Mouse (Mus musculus) right cerebral cortex, adult 18-20 months (tissue): ENCODE data around the gene Ppfibp1.
A peak's percentile ranks its signal among the peaks of the same experiment; 100 is the strongest.

Experiments used
- DNase-seq: peaks from one replicate; pipeline ENCODE4 v3.0.0; 2022; ENCODE audit warnings: mixed read lengths

Gene Ppfibp1

DNA sequence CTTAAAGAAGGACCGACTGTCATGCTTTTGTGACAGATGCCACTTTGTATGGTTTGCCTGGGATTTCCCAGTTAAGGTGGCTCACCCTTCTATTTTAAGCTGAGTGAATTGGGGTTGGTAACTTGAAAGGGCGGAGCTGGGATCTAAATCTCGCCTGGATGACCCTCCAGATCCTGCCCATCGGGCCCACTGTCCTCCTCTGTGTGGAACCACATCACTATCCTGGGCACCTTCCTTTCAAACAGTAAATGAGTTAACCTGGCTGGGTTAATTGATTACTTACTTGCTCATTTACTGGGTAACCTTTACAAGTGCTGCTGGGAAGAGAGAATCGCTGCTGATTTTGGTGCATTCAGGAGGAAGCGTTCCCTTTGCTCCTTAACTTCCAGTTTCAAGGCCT lies 30.1 kb downstream of the Ppfibp1 start:
- no peak for DNase-seq

DNA sequence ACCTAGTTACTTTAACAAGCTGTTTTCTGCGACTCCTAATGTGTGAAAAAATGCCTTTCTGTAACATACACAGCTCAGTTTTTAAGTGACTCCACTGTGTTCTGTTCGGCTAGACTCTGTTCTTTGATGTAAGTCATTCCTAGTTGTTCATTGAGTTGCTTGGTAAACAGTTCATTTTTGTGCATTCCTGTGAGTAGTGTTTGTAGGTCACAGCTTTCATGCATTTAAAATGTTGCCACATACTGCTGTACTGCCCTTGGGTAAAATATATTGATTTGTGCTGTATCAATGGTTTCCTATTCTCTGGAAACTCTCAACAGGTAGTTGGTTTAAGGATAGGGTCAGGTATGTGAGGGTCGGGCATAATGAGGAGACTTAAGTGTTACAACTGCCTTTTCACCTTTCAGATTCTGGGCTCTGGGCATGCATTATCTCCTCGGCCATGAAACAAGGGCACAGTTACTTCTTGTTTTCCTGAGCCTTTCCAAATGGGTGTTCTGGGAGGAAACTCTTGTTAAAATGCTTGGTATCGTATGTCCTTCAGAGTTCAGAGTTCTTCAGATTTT lies 38.2 kb downstream of the Ppfibp1 start:
- DNase-seq = no peak

DNA sequence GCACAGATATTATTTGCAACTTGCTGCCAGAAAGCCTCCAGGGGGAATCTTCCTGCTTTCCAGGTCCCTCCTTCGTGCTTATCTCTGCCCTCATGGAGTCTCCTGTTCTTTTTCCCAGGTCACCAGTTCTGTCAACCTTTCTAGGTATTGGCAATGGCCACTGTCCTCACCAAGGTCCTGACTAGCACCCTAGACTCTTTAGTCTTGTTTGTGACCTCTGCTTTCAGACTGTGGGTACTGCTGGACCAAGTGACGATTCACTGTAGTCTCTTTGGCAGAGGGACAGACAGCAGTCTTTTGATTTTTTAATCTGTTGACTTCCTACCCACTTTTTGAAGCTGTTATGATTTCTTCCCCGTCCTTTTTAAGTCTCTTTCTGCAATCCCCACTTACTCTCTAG lies 39.8 kb downstream of the Ppfibp1 start:
- DNase-seq = no peak

DNA sequence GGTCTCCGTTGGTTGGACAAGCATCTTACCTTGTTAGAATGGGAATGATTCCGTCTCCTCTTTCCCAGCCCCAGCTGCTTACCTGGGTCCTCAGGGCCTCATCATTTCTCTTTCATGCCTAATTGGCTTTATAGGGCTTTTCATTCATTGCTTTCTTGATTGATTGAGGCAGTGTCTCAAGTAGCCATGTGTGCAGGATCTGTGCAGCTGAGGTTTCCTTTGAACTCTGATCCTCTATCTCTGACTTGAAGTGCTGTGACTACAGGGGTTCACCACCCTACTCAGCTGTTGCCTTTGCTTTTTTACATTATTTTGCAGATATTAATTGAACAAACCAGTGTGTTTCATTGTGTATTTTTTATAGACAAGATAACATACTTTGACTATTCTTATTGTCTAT lies 40.7 kb downstream of the Ppfibp1 start:
- no peak for DNase-seq

DNA sequence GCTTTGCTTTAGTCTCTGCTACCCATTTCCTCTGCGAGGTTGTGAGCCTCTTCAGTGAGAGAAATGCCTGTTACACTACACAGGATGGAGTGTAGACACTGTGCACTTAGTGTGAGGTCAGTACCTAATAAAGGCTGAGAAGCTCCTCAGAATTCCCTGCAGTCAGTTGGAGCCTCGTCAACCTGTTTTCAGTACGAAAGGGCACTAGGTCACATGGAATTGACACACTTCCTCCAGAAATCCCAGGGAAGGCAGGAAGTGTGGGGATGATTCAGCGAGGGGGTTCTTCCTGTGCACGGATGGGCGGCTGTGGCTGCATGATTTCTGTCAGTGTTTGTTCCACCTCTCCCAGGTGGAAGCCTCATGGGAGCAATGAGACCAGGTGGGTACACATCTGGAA lies 44.8 kb downstream of the Ppfibp1 start:
- no peak for DNase-seq

DNA sequence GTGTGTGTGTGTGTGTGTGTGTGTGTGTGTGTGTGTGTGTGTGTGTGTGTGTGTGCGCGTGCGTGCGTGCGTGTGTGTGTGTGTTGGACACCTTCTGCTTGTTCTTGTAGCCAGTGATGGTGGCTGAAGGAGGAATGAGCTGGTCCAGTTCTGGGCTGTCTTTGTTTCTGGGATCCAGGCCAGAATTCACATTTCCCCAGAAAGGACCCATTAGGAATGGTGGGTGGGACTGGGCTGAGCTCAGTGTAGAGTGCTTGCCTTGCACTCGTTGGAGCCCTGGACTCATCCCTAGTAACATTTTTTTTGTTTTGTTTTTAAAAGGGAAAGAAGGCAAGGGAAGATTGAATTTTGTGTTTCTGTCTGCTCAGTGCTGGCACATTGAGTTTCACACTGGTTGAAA lies 47.7 kb downstream of the Ppfibp1 start:
- DNase-seq = no peak

DNA sequence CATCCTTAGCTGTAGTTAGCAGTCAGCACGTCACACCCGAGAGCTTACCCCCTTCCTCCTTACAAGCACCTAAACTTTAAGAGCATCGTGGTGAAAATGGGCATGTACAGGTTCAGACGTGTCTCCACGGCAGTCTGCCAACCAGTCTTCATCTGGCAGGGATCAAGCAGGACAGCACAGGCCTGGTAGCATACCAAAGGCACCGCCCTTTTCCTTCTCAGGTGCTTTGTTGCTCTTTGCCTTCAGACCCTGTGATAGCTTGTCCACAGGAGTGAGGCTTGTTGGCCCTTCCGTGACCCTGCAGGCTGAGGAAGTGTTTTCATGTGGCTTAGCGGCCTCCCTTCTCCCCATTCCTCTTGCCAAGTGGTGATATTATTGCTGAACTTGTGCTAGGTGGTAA lies 50.7 kb downstream of the Ppfibp1 start:
- no peak for DNase-seq

DNA sequence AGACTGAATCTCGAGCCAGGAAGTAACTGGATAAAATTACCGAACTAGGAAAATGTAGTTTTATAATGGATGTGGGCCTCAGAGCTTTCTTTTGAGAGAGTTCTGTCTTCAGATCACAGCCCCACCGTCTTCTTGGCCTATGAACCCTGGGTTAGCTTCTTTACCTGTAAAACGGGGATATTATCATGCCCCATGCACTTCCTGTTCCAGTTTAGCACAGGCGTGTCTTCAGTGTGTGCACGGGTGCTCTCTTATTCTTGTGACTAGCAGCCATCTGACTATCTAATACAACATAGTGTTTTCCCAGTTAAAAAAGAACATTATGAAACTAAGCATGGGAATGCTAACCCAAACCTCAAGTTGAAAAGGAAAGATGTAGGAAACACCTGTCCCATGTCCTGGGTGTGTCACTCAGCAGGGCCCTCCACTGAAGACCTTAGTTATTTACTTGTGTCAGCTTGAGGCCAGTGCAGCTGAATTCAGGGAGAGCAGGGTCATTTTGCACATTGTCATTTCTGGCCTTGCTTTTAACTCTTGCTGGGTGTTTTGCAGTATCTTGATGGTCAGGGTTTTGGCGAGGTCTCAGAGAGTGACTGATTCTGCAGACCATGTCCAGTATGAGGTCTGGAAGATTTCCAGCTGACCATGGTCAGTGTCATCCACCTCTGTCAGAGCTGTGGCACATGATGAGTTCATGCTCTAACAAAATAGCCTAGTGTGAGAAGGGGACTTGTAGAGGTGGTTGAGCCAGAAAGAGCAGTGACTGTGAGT lies 53.4 kb downstream of the Ppfibp1 start:
- no peak for DNase-seq

DNA sequence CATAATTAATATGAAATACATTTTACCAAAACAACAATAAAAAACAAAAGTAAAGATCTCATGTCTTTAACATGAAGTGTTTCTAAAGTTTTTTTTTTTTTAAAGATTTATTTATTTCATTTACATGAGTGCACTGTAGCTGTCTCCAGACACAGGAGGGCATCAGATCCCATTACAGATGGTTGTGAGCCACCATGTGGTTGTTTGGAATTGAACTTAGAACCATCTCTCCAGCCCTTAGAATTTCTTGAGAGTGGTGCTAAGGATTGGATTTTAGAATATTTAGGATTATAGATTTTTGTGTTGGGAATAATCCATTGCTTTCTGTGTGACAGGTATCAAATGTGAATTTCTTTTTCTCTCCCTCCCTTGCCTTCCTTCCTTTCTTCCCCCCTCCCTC lies 55.7 kb downstream of the Ppfibp1 start:
- no peak for DNase-seq

DNA sequence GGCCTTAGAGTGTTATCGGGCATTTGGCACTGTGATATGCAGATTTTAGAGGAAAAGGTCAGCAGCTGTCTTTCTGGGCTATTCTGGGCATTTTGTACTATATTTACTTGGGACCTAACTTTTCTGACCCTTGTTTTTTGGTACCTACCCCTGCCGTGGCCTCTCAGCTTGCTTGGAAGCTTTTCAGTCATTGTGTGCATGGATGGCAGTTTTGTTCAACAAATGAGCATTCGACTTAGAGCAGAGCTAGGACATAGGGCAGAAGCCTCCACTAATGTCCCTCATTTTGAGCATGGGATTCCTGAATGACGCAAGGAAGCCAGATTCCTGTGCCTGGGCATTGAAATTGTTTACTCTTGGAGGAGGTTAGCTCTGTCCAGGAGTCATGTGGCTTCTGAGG lies 56.5 kb downstream of the Ppfibp1 start:
- no peak for DNase-seq

DNA sequence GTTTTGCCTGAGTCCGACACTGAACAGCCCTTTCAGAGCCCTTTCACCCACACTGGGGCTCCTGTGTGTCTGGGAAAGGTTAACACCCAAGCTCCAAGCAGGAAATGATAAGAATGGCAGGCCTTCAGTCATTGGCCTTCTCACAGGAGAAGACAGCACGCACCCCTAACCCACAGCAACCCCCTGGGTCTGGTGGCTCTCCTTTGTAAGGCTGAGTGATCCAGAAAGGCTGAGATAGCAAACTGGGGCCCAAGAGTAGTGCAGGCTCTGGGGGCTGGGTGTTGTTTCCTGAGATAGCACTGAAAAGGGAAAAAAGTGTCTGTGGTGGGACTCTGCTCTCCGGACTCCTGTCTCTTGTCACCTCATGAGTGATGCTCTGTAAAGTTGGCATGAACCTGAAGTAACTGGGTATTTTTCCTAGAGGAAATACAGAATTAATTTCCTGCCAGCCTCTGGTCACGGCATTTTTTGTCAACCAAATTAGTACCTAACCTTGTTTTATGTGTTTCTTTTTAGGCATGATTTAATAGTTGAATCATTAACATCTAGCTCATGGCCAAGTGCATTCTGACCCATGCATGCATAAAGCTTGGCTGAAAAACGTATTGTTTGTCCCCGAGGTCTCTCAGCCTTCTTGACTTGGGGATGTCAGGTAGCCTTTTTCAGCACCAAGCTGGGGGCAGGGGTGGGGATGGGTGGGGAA lies 58.2 kb downstream of the Ppfibp1 start:
- no peak for DNase-seq

DNA sequence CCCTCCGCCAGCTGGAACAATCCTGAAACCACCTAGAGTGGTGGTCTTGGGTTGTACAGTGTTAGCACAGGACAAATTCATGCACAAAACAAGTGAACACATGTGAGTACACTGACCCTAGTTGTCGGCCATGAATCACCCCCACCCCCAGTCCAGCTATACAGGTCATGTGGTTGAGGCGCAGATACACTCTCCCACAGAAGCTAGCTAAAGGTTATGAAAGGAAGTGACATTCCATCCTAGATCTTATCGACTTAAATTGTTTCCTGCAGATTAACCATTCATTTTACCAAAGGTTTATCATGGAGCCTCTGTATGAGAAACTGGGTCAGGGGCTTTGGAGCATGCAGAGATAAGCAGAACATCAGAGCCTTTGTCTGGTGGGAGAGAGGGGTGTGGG lies 58.9 kb downstream of the Ppfibp1 start:
- DNase-seq = no peak

DNA sequence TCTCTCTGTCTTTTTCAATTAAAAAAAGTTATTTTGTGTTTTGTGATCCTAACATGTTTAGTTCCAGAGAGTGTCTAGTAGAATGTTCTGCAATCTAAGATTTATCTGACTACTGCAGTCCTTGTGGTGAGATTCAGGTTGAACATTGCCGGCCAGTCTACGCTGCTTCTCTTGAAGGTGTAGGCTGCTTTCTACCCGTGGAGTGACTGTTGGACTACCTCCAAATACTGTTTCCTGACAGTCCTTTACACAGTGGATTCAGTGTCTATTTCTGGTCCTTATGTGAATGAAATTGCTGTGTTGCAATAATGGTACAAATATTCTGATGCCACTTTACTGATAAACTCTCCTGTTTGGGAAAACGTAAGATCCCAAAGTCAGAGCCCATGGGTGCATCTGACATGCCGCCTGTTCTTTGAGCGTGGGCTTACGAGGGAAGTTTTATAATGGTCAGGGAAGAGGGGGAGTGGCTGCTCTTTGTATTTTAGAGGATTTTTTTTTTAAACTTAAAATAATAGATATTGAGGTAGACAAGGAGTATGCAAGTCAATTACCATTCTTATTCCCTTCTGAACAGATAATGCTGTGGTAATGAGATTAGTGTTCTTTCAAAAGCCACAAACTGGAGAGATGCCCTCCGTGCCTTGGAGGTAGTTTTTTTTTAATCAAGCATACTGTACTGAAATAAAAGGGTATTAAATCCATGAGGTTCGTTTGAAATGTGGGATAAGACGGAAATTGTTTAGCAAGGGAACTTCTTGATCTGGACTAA lies 61.6 kb downstream of the Ppfibp1 start:
- DNase-seq = no peak

DNA sequence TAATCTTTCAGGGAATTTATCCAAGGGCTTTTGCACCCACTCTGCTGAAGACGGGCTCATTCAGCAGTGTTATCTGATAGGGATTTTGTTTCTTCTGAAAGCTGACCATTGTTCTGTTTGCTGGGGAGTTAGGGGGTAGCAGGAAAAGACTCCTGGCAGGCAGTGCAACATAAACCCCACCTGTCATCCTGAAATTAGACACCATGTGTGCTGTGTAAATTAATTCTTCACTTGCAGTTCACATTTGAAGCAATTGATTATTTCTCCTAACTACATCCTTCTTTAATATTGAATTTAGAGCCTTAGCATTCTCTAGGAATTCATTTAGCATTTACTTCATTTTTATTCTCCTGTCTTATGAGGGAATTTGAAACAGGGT lies 62.2 kb downstream of the Ppfibp1 start:
- DNase-seq = no peak

DNA sequence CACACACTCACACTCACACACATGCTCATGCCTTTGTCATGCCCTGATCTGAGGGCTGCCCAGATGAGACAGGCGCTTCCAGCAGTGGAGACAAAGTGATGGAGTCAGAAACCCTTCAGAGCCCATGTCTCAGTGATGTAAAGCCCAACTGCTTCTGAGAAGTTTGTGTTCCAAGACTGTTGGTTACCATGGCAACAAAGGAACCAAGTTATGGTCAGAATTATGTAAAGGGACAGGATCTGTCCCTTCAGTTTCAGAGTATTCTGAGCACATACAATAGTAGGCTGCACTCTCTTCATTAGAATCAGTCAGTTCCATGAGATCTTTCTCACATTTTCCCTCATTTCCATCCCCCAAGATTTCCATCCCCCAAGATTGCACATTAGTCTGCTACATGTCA lies 66.0 kb downstream of the Ppfibp1 start, which contains the start of gene 1700034J05Rik:
1700034J05Rik (minus strand) TSS at position 165 of the 400 bp plus-strand sequence.
- DNase-seq = peak; percentile 37

DNA sequence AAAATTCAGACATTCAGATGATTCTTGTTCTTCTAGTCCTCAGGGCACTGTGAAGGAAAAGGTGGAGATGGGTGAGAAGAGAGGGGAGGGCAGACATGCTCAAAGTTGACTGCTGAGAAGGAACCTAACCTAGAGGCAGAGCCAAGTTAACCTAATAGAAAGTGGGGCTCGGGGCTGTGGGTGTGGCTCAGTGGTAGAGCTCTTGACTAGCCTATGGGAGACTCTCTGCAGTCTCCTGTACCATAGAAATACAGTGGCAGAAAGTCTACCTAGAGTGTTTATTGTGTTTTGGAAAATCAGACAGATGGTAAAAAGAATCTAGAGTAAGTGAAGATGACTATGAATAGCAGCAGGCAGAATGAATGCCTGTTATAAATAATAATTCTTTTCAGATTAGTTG lies 67.2 kb downstream of the Ppfibp1 start:
- DNase-seq = no peak

DNA sequence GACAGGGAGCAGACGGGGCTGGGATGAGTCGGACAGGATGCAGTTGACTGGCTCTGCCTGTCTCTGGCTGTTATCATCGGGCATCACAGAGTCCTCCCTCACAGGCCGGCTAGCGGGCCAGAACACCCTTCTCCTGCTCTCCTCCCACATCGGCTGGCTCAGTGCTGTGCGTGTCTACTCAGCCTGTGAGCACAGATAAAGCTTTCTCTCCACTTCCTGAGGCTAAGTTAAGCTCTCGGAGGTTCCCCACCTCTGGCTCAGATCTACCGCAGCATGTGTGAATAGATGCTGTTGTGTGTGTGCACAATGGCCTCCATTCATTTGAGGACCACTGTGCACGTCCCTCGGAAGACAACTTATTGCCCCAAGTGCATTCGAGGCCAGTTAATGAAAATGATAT lies 67.6 kb downstream of the Ppfibp1 start:
- peak; percentile 75 for DNase-seq

DNA sequence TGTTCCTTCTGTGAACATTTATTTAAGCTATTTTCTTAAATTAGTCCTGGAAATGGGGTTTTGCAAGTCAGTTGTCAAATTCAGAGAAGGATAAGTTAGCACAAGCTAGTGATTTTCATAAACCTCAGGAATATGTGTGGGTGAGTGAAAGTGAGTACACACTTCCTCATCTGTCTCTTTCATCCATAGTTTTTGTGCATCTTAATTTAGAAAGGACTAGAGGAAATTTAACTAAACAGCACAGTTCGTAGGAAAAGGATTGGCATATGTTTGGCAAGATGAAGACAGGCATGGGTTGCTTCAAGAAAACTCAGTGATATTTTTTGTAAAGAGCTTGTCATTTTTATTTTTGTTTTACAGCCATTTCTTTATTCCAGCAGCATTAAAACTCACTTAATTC lies 68.7 kb downstream of the Ppfibp1 start:
- DNase-seq = no peak

DNA sequence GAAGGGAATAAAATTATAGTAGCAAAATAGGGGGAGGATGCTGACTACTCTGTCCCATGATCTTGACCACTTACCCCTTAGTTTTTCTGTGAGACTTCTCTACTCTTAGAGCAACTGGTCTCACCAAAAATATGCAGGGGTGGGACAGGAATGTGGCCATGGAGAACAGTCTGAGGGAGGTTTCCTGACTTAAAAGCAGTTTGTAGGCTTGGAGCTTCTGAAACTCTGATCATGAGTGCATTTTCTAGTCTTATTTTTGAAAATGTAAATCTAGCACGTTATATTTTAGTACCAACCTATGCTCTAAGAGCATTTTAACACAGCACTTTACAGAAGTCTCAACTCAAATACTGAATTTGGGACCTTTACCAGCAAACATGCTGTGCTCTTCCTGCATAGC lies 70.4 kb downstream of the Ppfibp1 start:
- DNase-seq = no peak

DNA sequence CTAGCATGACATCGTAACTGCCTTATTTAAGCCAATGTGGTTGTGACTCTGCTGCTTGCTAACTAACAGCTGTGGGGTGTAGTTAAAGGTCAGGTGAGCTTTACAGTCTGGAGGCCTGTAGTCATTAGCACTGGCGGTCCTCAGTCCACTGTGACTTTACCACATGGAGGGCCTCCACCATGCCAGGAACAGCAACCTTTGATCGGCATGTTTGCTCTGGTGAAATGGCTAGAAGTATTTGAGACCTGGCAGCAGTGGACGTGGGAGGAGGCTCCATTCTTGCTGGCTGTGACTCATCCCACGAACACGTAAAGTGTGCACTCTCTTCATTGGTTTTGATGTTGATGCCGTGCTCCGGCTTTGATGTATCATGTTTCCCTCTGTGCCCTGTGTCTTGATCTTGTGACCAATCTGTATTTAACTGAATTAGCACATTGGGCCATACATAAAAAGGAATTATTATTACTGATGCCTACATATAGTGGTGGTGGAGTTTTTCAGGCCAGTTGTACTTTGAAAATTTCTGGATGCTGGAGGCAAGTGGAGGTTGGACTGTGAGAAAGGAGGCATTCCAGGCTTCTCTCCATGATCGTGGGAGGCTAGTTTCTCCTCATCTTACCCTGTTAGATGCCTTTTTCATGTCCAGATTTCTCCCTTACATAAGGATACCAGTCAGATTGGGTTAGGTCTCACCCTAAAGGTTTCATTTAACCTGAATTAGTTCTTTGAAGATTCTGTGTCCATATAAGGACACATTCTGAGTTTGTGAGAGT lies 71.8 kb downstream of the Ppfibp1 start:
- peak; percentile 70 for DNase-seq

DNA sequence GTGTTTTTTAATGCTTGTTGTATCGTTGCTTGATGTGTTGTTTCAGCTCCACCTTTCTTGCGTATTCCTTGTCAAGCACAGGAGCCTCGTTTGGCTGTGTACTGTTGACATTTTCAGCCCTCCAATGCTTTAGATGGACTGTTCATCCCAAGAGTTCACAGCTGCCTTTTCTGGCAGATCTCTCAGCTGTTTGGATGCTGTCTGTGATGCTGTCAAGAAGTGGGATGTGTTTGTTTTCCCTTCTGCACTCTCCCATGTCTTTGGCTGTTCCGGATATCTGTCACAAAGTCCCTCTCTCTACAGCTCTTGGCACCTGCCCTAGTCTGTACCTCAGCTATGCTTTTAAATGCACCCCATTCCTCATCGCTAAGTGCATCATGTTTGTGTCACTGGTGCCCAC lies 72.7 kb downstream of the Ppfibp1 start:
- no peak for DNase-seq

DNA sequence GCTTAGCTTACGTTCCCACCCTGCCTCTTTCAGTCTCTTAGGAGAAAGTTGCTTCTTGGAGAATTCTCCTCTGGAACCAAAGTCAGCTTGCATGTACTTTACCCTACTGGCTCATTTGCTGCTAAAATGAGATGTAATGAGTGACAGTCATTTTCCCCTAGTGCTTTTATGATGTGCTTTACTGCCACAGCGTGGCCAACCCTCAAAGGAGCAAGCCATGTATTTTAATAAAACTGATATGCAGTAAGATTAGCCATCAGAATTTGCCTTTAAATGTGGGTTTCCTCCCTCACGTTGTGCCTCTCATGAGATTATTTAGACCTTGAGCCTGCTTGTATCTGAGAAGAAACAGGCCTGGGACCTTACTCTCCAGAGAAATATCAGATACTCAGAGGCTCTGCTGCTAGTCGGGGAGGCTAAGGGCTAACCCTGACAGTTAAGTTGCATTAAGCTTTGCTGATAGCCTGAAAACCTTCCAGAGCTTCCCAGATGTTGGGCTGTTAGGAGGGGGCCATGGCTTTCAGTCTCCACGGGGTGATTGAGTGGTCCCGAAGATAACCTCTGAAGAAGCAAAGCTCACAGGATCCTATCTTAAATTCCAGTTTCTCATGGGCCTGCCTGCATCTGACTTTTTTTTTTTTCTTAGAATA lies 73.7 kb downstream of the Ppfibp1 start:
- no peak for DNase-seq
